Mouse (Mus musculus): ENCODE results near the gene Ugt1a9. TPM values are rescaled to one million over a fixed set of nuclear protein-coding genes. Genes with fewer than 3 reads are reported as not detected.
"Not testable (repeated sequence)": the region's sequence is repeated elsewhere in the genome, so short reads cannot be mapped to it uniquely, and the experiment has no call there.

The Ugt1a9 gene
- total and polyA plus RNA-seq, 2 experiments from 2014 or later: not detected

GRCm38 (mm10) chr1:88136646-88137045, 66.0 kb downstream of the Ugt1a9 start:
- TF ChIP-seq CTCF (IDR thresholded peaks at IDR 0.05; ENCODE audit: low read depth) (no peak), EP300 (IDR thresholded peaks at IDR 0.05; ENCODE audit: low read depth) (no peak)
- Histone ChIP-seq H3K36me3 (replicated peaks; ENCODE audit: control insufficient read depth, insufficient read depth, low read length) (no peaks in the 10 kb centered on the region), H3K27ac (ENCODE audit: low read depth) (no peak overlapping the region), H3K9ac (replicated peaks; ENCODE audit: low read depth, low read length) (no peak overlapping the region), H3K9me3 (replicated peaks; ENCODE audit: control insufficient read depth, low read length) (no peaks in the 10 kb centered on the region), H3K4me2 (ENCODE audit: low read depth, low read length) (no peak overlapping the region), H3K4me1 (ENCODE audit: control insufficient read depth, insufficient read depth) (no peaks in the 10 kb centered on the region), H3K4me3 (ENCODE audit: low read depth, low read length) (no peak overlapping the region), H3K27me3 (ENCODE audit: control insufficient read depth, insufficient read depth, low read length) (no peaks in the 10 kb centered on the region)
- no peak for DNase-seq (ENCODE audit: low spot score)
- no peak for ATAC-seq (ENCODE audit: insufficient read depth, low read depth)
- 67% methylated on average over 2 of the region's 2 CpGs for WGBS

DNA sequence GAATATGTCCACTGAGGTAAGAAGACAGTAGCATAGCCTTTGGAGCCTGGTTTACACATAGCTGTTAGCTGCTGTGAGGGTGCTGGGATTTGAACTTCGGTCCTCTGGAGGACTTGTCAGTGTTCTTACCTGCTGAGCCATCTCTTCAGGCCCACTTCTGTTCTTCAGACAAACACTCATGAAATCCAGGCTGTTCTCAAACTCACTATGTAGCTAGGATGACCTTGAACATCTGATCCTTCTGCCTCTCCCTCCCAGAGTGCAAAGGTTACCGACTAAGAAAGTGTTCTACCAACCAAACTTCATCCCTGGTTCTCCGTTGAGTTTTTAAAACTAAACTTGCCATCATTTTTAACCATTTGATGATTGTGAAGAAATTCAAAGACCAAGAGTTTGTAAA, 66.7 kb downstream of the Ugt1a9 start:
- no peak for ATAC-seq (ENCODE audit: insufficient read depth, low read depth)
- Histone ChIP-seq H3K9ac (replicated peaks; ENCODE audit: low read depth, low read length) (no peak overlapping the region), H3K9me3 (replicated peaks; ENCODE audit: control insufficient read depth, low read length) (no peaks in the 10 kb centered on the region), H3K36me3 (replicated peaks; ENCODE audit: control insufficient read depth, insufficient read depth, low read length) (no peaks in the 10 kb centered on the region), H3K27me3 (ENCODE audit: control insufficient read depth, insufficient read depth, low read length) (no peaks in the 10 kb centered on the region), H3K4me3 (ENCODE audit: low read depth, low read length) (no peak overlapping the region), H3K4me2 (ENCODE audit: low read depth, low read length) (no peak overlapping the region), H3K4me1 (ENCODE audit: control insufficient read depth, insufficient read depth) (no peaks in the 10 kb centered on the region), H3K27ac (ENCODE audit: low read depth) (no peak overlapping the region)
- WGBS: 81% methylated on average over 3 of the region's 3 CpGs
- TF ChIP-seq CTCF (IDR thresholded peaks at IDR 0.05; ENCODE audit: low read depth) (no peak), EP300 (IDR thresholded peaks at IDR 0.05; ENCODE audit: low read depth) (no peak)
- no peak for DNase-seq (ENCODE audit: low spot score)

- H3K4me3 ChIP-seq (ENCODE audit: low read depth, low read length): no peak overlapping the region
- 81% methylated on average over 1 of the region's 1 CpGs for WGBS
- no peak for TF ChIP-seq EP300 (IDR thresholded peaks at IDR 0.05; ENCODE audit: low read depth)
- no peak for TF ChIP-seq CTCF (IDR thresholded peaks at IDR 0.05; ENCODE audit: low read depth)
Observed at GRCm38 (mm10) chr1:88138145-88138544, 67.5 kb downstream of the Ugt1a9 start.

DNA sequence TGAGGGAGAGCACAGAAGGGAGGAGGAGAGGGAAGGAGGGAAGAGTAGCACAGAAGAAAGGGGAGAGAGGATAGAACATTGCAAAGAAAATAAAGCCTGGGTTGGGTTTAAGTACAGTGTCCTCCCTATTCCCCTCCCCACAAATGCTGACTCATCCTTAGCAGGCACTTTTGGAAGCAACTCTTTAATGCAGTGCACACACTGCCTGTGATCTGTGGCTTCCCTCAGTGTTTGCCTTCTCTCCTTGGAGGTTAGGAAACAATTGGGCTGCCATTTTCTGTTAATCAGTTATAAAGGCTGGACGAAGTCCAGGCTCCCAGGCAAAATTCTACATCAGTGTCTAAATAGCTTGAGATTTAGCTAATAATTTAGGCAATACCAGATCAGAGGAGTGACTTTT, 69.9 kb downstream of the Ugt1a9 start:
- WGBS: 47% methylated on average over 1 of the region's 1 CpGs
- H3K4me3 ChIP-seq (ENCODE audit: low read depth, low read length); DNase-seq (ENCODE audit: low spot score); H3K9ac ChIP-seq (replicated peaks; ENCODE audit: low read depth, low read length); H3K9me3 ChIP-seq (replicated peaks; ENCODE audit: control insufficient read depth, low read length); H3K27me3 ChIP-seq (ENCODE audit: control insufficient read depth, insufficient read depth, low read length); H3K36me3 ChIP-seq (replicated peaks; ENCODE audit: control insufficient read depth, insufficient read depth, low read length); H3K27ac ChIP-seq (ENCODE audit: low read depth); H3K4me2 ChIP-seq (ENCODE audit: low read depth, low read length); ATAC-seq (ENCODE audit: insufficient read depth, low read depth); H3K4me1 ChIP-seq (ENCODE audit: control insufficient read depth, insufficient read depth): not testable (repeated sequence)

More at GRCm38 (mm10) chr1:88138145-88138544, 67.5 kb downstream of the Ugt1a9 start:
- no peaks in the 10 kb centered on the region for H3K4me1 ChIP-seq (ENCODE audit: control insufficient read depth, insufficient read depth)
- no peak overlapping the region for H3K27ac ChIP-seq (ENCODE audit: low read depth)
- no peaks in the 10 kb centered on the region for H3K27me3 ChIP-seq (ENCODE audit: control insufficient read depth, insufficient read depth, low read length)
- H3K36me3 ChIP-seq (replicated peaks; ENCODE audit: control insufficient read depth, insufficient read depth, low read length): no peaks in the 10 kb centered on the region
- ATAC-seq (ENCODE audit: insufficient read depth, low read depth): no peak
- no peak for DNase-seq (ENCODE audit: low spot score)
- no peak overlapping the region for H3K9ac ChIP-seq (replicated peaks; ENCODE audit: low read depth, low read length)
- H3K4me2 ChIP-seq (ENCODE audit: low read depth, low read length): no peak overlapping the region
- H3K9me3 ChIP-seq (replicated peaks; ENCODE audit: control insufficient read depth, low read length): no peaks in the 10 kb centered on the region

DNA sequence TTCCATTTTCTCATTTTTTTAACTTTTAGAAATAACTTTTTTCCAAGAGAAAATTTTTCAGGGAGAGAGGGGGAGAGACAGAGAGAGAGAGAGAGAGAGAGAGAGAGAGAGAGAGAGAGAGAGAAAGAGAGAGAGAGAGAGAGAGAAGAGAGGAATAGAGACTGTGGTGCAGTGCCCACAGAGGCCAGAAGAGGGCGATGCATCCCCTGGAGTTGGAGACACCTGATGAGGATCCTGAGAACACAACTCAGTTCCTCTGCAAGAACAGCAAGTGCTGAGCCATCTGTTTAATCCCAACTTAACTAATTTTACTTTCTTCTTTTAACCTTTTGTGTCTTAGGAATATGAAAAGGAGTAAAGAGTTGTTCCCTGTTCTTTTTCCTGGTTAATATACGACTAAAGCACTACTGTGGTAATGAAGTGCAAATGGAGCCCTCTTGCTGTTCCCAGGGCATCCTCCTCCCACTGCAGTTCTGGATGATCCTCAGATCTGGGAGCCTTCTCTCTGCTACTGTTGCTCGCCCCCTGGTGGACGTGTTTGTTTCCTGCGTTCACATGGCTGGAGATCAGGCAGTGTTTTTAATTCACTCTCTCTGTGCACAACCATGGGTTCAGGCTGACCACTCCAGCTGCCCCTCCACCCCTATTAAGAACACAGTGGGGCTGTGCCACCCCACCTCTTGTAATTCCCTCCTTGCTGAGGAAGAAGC, 73.5 kb downstream of the Ugt1a9 start:
- DNase-seq (ENCODE audit: low spot score); H3K9me3 ChIP-seq (replicated peaks; ENCODE audit: control insufficient read depth, low read length); H3K27me3 ChIP-seq (ENCODE audit: control insufficient read depth, insufficient read depth, low read length); H3K4me2 ChIP-seq (ENCODE audit: low read depth, low read length); H3K4me1 ChIP-seq (ENCODE audit: control insufficient read depth, insufficient read depth); H3K9ac ChIP-seq (replicated peaks; ENCODE audit: low read depth, low read length); H3K27ac ChIP-seq (ENCODE audit: low read depth); H3K36me3 ChIP-seq (replicated peaks; ENCODE audit: control insufficient read depth, insufficient read depth, low read length); ATAC-seq (ENCODE audit: insufficient read depth, low read depth); H3K4me3 ChIP-seq (ENCODE audit: low read depth, low read length): not testable (repeated sequence)
- peak; percentile 34; the same call in 1 of the 2 replicates for TF ChIP-seq CTCF (IDR thresholded peaks at IDR 0.05; ENCODE audit: low read depth)
- WGBS: 3% methylated on average over 5 of the region's 5 CpGs

DNA sequence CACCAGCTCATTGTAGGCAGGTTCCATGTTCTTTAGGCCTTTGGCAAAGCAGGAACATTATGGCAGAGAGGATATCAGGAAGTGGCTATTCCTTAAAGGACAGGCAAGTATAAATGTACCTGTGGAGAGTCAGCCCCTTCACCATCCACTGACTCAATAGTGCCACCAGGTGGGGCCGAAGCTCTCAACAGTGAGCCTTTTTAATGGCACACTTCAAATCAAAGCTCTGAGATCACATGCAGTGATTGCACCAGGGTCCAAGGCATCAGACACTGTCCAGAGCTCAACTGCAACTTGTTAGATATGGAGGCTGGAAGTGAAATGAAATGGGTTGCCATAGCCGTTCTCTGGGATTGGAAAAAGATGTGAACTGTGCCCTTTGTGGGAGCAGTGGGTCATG, 74.7 kb downstream of the Ugt1a9 start:
- not testable (repeated sequence) for H3K4me2 ChIP-seq (ENCODE audit: low read depth, low read length); DNase-seq (ENCODE audit: low spot score); H3K36me3 ChIP-seq (replicated peaks; ENCODE audit: control insufficient read depth, insufficient read depth, low read length); H3K27me3 ChIP-seq (ENCODE audit: control insufficient read depth, insufficient read depth, low read length); H3K4me3 ChIP-seq (ENCODE audit: low read depth, low read length); ATAC-seq (ENCODE audit: insufficient read depth, low read depth); H3K9ac ChIP-seq (replicated peaks; ENCODE audit: low read depth, low read length); H3K27ac ChIP-seq (ENCODE audit: low read depth); H3K4me1 ChIP-seq (ENCODE audit: control insufficient read depth, insufficient read depth); H3K9me3 ChIP-seq (replicated peaks; ENCODE audit: control insufficient read depth, low read length)
- 57% methylated on average over 2 of the region's 2 CpGs for WGBS
